Mouse (Mus musculus): ENCODE results near the gene Fbxl8. TPM values are rescaled to one million over a fixed set of nuclear protein-coding genes. Genes with fewer than 3 reads are reported as not detected.

The Fbxl8 gene
- total RNA-seq, 2 experiments from 2014 or later, result 2.8 to 4.1 TPM

Small RNA genes lying within 50 kb of the gene (microRNA-seq; reads per million reads assigned to microRNA genes)
- gene Gm27320 (0 reads per million in 2 experiments), gene Mir328 (1,099 to 1,775 reads per million in 2 experiments)

Other genes with a start within 250 kb of the Fbxl8 start
- not detected for gene Ces3a, start 216.0 kb upstream of the Fbxl8 start, total RNA-seq (2021)
- under 1 TPM in 1 of 2 experiments, not detected in 1; 0.10 TPM for gene Ces3b, start 180.9 kb upstream of the Fbxl8 start, total RNA-seq (2021)
- gene Ces4a, start 132.8 kb upstream of the Fbxl8 start, total RNA-seq (2021), result not detected
- gene Cbfb, start 94.0 kb upstream of the Fbxl8 start, total RNA-seq (2021), result 10 to 100 TPM; 32.4 to 37.0 TPM
- 10 to 100 TPM; 18.2 to 19.5 TPM for gene D230025D16Rik, start 39.5 kb upstream of the Fbxl8 start, total RNA-seq (2021)
- gene B3gnt9, start 9.5 kb upstream of the Fbxl8 start, total RNA-seq (2021), result 1 to 10 TPM; 8.9 to 9.5 TPM
- 1 to 10 TPM; 9.1 to 9.7 TPM for gene Tradd, start within 50 bp of the Fbxl8 start, total RNA-seq (2021)
- under 1 TPM; 0.84 to 0.94 TPM for gene Hsf4, start 5.2 kb downstream of the Fbxl8 start, total RNA-seq (2021)
- 10 to 100 TPM; 14.7 to 16.2 TPM for gene Nol3, start 11.5 kb downstream of the Fbxl8 start, total RNA-seq (2021)
- gene 4931428F04Rik, start 25.2 kb downstream of the Fbxl8 start, total RNA-seq (2021), result 1 to 10 TPM; 2.8 to 6.3 TPM
- gene Exoc3l, start 31.5 kb downstream of the Fbxl8 start, total RNA-seq (2021), result 10 to 100 TPM; 11.6 to 13.6 TPM
- 10 to 100 TPM; 25.6 to 29.0 TPM for gene E2f4, start 33.0 kb downstream of the Fbxl8 start, total RNA-seq (2021)
- gene Elmo3, start 41.0 kb downstream of the Fbxl8 start, total RNA-seq (2021), result 1 to 10 TPM; 1.1 to 1.5 TPM
- gene Lrrc29, start 61.6 kb downstream of the Fbxl8 start, total RNA-seq (2021), result 1 to 10 TPM; 2.0 to 2.5 TPM
- gene Tmem208, start 61.7 kb downstream of the Fbxl8 start, total RNA-seq (2021), result 10 to 100 TPM; 30.7 to 31.5 TPM
- gene Fhod1, start 83.3 kb downstream of the Fbxl8 start, total RNA-seq (2021), result 10 to 100 TPM; 10.9 to 11.7 TPM
- 1 to 10 TPM; 1.7 TPM for gene Slc9a5, start 84.2 kb downstream of the Fbxl8 start, total RNA-seq (2021)
- under 1 TPM in 1 of 2 experiments, not detected in 1; 0.12 TPM for gene Plekhg4, start 108.6 kb downstream of the Fbxl8 start, total RNA-seq (2021)
- under 1 TPM in 1 of 2 experiments, not detected in 1; 0.12 TPM for gene Kctd19, start 148.9 kb downstream of the Fbxl8 start, total RNA-seq (2021)
- gene Lrrc36, start 148.9 kb downstream of the Fbxl8 start, total RNA-seq (2021), result 1 to 10 TPM in 1 of 2 experiments, under 1 TPM in 1; 0.77 to 1.2 TPM
- 10 to 100 TPM; 55.8 to 56.1 TPM for gene Tppp3, start 206.9 kb downstream of the Fbxl8 start, total RNA-seq (2021)
- 10 to 100 TPM; 14.8 to 16.8 TPM for gene Zdhhc1, start 232.3 kb downstream of the Fbxl8 start, total RNA-seq (2021)

All from heart, postnatal 10 days (tissue).